Mouse (Mus musculus) intestine, embryonic 16.5 days (tissue): ENCODE results near the gene Nphs1. TPM values are rescaled to one million over a fixed set of nuclear protein-coding genes. Genes with fewer than 3 reads are reported as not detected.
"Not testable (repeated sequence)": the region's sequence is repeated elsewhere in the genome, so short reads cannot be mapped to it uniquely, and the experiment has no call there.

Source experiments
- ATAC-seq: fragments of 200-750 bp; cut with Nextera tagmentation; 2 replicates; pipeline ENCODE4 v1.8.0; 2017; ENCODE audit warnings: moderate TSS enrichment, moderate library complexity
- H3K27ac ChIP-seq: fragments of 300-500 bp; sonication (generic); 2 replicates; pipeline ENCODE4 v1.5.1; 2014; ENCODE audit warnings: mild to moderate bottlenecking, low read length
- H3K27me3 ChIP-seq: fragments of 300-500 bp; sonication (generic); replicated peaks from 2 replicates; pipeline ENCODE4 v1.6.1; 2014; ENCODE audit warnings: low read length, control low read depth, mixed read lengths; ENCODE audit not compliant: control insufficient read depth, insufficient read depth
- H3K36me3 ChIP-seq: fragments of 300-500 bp; sonication (generic); 2 replicates; pipeline ENCODE4 v1.6.1; 2014; ENCODE audit warnings: low read length, control low read depth; ENCODE audit not compliant: control insufficient read depth, insufficient read depth
- H3K4me1 ChIP-seq: fragments of 300-500 bp; sonication (generic); 2 replicates; pipeline ENCODE4 v1.6.1; 2014; ENCODE audit warnings: low read length, control low read depth, mixed read lengths; ENCODE audit not compliant: control insufficient read depth, insufficient read depth
- H3K4me2 ChIP-seq: fragments of 300-500 bp; sonication (generic); 2 replicates; pipeline ENCODE4 v1.6.1; 2014; ENCODE audit warnings: low read depth, low read length, control low read depth
- H3K4me3 ChIP-seq: fragments of 300-500 bp; sonication (generic); 2 replicates; pipeline ENCODE4 v1.5.1; 2014; ENCODE audit warnings: mild to moderate bottlenecking, low read length
- H3K9ac ChIP-seq: fragments of 300-500 bp; sonication (generic); 2 replicates; pipeline ENCODE4 v1.6.1; 2014; ENCODE audit warnings: low read depth, low read length
- H3K9me3 ChIP-seq: fragments of 300-500 bp; sonication (generic); 2 replicates; pipeline ENCODE4 v1.6.1; 2016; ENCODE audit warnings: low read length, control low read depth; ENCODE audit not compliant: control insufficient read depth
- WGBS: fragments of 180-500 bp; shearing (Covaris S2); extraction: QIAGEN DNeasy Blood & Tissue Kit; methylation state at CpG from one replicate; pipeline ENCODE4 v1.1.7; 2014; 5-methylcytosine and 5-hydroxymethylcytosine counted together
- polyA plus RNA-seq: library from polyadenylated mRNA; unstranded; fragments of >200 nt; fragmentation: Nextera tagmentation; extraction: Ambion mirVana; gene quantifications from 2 replicates; pipeline ENCODE4 v1.2.1, GENCODE M21; 2015

The Nphs1 gene
- polyA plus RNA-seq, 1 experiment from 2014 or later: 1.8 TPM

DNA sequence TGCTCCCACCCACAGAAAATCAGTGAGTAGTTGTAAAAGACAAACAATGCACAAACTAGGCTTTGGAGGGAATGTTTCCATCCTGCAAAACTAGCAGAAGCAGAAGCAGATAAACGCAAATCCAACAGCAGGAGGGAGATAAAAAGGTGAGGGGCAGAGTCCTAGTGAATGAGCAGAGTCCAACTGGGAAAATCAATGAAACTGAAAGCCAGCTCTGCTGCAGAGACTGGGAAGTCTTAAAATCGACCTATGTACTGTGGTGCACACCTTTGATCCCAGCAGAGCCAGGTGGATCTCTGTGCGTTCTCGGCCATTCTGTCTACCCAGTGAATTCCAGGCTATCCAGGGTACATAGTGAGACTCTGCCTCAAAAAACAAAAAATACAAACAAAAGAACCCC is 16.9 kb downstream of the Nphs1 start:
- Histone ChIP-seq H3K9me3 (no peaks in the 10 kb centered on the region), H3K36me3 (no peaks in the 10 kb centered on the region), H3K4me2 (no peak overlapping the region), H3K4me3 (no peak overlapping the region), H3K27ac (peak overlapping the region; percentile 34; the same call in 1 of the 2 replicates), H3K9ac (no peak overlapping the region), H3K27me3 (no peaks in the 10 kb centered on the region), H3K4me1 (peaks cover 8% of the 10 kb centered on the region)
- 47% methylated on average over 4 of the region's 4 CpGs for WGBS
- ATAC-seq: peak; percentile 94

DNA sequence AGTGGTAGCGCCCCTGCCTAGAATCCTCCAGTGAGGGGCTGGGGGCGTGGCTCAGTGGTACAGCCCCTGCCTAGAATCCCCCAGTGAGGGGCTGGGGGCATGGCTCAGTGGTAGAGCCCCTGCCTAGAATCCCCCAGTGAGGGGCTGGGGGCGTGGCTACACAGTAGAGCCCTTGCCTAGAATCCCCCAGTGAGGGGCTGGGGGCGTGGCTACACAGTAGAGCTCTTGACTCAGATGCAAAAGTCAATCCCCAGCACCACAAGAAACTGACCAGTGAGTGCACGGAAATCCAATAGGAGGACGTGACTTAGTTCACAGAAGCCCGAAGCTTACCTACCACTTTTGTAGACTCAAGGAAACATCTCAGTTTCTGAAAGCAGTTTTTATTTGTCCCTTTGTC is 18.0 kb downstream of the Nphs1 start:
- H3K36me3 ChIP-seq, H3K4me3 ChIP-seq, H3K9me3 ChIP-seq, ATAC-seq, H3K27ac ChIP-seq, H3K4me1 ChIP-seq, H3K9ac ChIP-seq, H3K27me3 ChIP-seq, H3K4me2 ChIP-seq: not testable (repeated sequence)
- WGBS: 86% methylated on average over 7 of the region's 7 CpGs

- Histone ChIP-seq H3K4me3 (peak overlapping the region; percentile 33), H3K4me1 (peaks cover 8% of the 10 kb centered on the region), H3K36me3 (no peaks in the 10 kb centered on the region), H3K9ac (no peak overlapping the region), H3K27ac (no peak overlapping the region), H3K27me3 (peaks cover 4% of the 10 kb centered on the region; the same call in 1 of the 2 replicates), H3K4me2 (peak overlapping the region; percentile 55), H3K9me3 (no peaks in the 10 kb centered on the region)
- ATAC-seq: no peak
- WGBS: 7% methylated on average over 32 of the region's 32 CpGs
Observed at GRCm38 (mm10) chr7:30477415-30478381, 19.6 kb downstream of the Nphs1 start.

DNA sequence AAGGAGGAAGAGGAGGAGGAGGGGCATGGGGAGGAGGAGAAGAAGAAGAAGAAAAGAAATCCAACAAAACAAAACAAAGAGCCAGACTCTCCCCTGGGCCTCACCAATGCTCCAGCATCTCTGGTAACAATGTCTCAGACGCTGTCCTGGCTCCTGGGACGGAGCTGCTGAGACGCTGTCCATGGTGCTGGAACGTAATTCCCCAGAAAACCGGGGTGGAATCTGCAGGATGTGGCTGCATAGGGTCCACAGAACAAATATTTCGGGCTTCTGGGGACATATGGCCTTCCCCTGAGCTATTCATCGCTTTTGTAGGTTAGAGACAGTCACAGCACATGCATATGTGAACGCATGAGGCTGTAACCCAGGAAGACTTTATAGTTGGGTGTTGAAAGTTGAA is 26.1 kb downstream of the Nphs1 start:
- Histone ChIP-seq H3K27me3 (peaks cover 4% of the 10 kb centered on the region; the same call in 1 of the 2 replicates), H3K4me1 (no peaks in the 10 kb centered on the region), H3K4me3 (no peak overlapping the region), H3K27ac (no peak overlapping the region), H3K36me3 (no peaks in the 10 kb centered on the region), H3K9me3 (no peaks in the 10 kb centered on the region), H3K4me2 (no peak overlapping the region), H3K9ac (no peak overlapping the region)
- no peak for ATAC-seq
- 16% methylated on average over 8 of the region's 8 CpGs for WGBS

DNA sequence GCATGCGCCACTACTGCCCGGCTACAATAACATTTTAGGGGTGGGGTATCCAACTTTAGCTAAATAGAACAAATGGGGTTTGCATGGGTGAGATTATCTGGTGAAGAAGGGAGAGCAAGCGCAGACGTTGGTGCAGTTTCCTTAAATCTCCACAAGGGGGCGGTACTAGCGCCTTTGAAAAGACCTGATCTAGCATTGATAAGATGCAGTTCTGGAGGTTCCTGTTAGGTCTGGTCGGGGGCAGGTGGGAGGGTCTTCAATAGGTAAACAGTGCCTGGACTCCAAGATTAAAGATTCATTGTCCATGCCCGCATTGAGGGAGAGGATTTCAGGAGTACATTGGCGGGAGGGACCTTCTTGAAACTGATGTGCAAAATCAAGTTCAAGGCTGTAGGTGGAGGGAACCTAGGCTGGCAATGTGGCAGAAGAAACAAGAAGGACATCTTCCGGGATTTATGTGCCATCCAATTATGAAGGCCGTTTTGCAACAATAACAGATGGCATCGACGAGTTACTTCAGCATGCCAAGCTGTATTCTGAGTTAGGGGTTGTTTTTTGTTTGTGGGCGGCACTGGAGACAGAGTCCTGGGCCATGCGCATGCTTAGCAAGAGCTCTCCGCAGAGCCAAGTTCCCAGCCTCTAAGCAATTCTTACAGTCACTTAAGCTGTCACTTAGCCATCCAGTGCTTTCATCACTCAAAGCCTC is 32.3 kb downstream of the Nphs1 start:
- ATAC-seq: no peak

GRCm38 (mm10) chr7:30490957-30491307 is 32.8 kb downstream of the Nphs1 start:
- Histone ChIP-seq H3K4me2 (no peak overlapping the region), H3K4me3 (no peak overlapping the region), H3K9me3 (no peaks in the 10 kb centered on the region), H3K27me3 (no peaks in the 10 kb centered on the region), H3K4me1 (peaks cover 3% of the 10 kb centered on the region; the same call in 1 of the 2 replicates), H3K36me3 (no peaks in the 10 kb centered on the region), H3K9ac (no peak overlapping the region), H3K27ac (no peak overlapping the region)
- 15% methylated on average over 6 of the region's 6 CpGs for WGBS
- no peak for ATAC-seq

More for the DNA sequence above, 32.3 kb downstream of the Nphs1 start:
- no peak overlapping the region for H3K9ac ChIP-seq
- H3K9me3 ChIP-seq: no peaks in the 10 kb centered on the region
- H3K27ac ChIP-seq: no peak overlapping the region
- no peak overlapping the region for H3K4me2 ChIP-seq
- WGBS: 32% methylated on average over 16 of the region's 16 CpGs
- no peaks in the 10 kb centered on the region for H3K36me3 ChIP-seq
- no peak overlapping the region for H3K4me3 ChIP-seq
- peaks cover 3% of the 10 kb centered on the region; the same call in 1 of the 2 replicates for H3K4me1 ChIP-seq
- no peaks in the 10 kb centered on the region for H3K27me3 ChIP-seq

GRCm38 (mm10) chr7:30492765-30493164 is 34.6 kb downstream of the Nphs1 start:
- 23% methylated on average over 4 of the region's 4 CpGs for WGBS
- Histone ChIP-seq H3K9me3 (no peaks in the 10 kb centered on the region), H3K4me3 (no peak overlapping the region), H3K4me1 (peaks cover 3% of the 10 kb centered on the region; the same call in 1 of the 2 replicates), H3K9ac (no peak overlapping the region), H3K27ac (no peak overlapping the region), H3K4me2 (peak overlapping the region; percentile 27; the same call in 1 of the 2 replicates), H3K27me3 (no peaks in the 10 kb centered on the region), H3K36me3 (no peaks in the 10 kb centered on the region)
- ATAC-seq: 0 out of 2 replicates have a peak, but pooled peaks have one; percentile 30

GRCm38 (mm10) chr7:30493401-30493931 is 35.4 kb downstream of the Nphs1 start, which contains the start of gene Prodh2:
Gene Prodh2 (plus strand): TSS chr7:30493622.
- Histone ChIP-seq H3K4me3 (peak within 1 kb of the TSS; percentile 28), H3K9ac (peak within 1 kb of the TSS; percentile 30; the same call in 1 of the 2 replicates)

DNA sequence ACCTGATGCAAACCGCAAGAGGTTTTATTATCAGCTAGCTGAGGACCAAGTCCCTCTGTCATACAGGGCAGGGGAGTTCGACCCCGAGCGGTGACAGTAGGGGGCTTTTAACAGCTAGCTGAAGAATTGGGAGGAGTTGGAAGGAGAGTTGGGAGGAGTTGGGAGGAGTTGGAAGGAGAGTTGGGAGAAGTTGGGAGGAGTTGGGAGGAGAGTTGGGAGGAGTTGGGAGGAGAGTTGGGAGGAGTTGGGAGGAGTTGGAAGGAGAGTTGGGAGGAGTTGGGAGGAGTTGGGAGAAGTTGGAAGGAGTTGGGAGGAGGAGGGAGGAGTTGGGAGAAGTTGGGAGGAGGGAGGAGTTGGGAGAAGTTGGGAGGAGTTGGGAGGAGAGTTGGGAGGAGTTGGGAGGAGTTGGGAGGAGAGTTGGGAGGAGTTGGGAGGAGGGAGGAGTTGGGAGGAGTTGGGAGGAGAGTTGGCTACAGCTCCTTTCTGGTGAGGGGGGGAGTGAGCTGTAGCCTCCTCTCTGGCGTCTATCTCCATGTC is 37.5 kb downstream of the Nphs1 start:
- H3K27ac ChIP-seq, H3K36me3 ChIP-seq, H3K4me1 ChIP-seq, H3K4me2 ChIP-seq, ATAC-seq, H3K9me3 ChIP-seq, H3K4me3 ChIP-seq, H3K9ac ChIP-seq, H3K27me3 ChIP-seq: not testable (repeated sequence)
- WGBS: 68% methylated on average over 4 of the region's 5 CpGs

More at GRCm38 (mm10) chr7:30493401-30493931, 35.4 kb downstream of the Nphs1 start, which contains the start of gene Prodh2:
- WGBS: 35% methylated on average over 11 of the region's 11 CpGs
- no peaks in the 10 kb centered on the region for H3K27me3 ChIP-seq
- H3K4me2 ChIP-seq: peak within 1 kb of the TSS; percentile 27
- H3K4me1 ChIP-seq: peaks cover 3% of the 10 kb centered on the region; the same call in 1 of the 2 replicates
- no peaks in the 10 kb centered on the region for H3K9me3 ChIP-seq
- peak; percentile 85 for ATAC-seq
- H3K36me3 ChIP-seq: no peaks in the 10 kb centered on the region
- no peak within 1 kb of the TSS for H3K27ac ChIP-seq
